Mouse (Mus musculus) urinary bladder, postnatal 25 days (tissue): Measurements from ENCODE around the gene Eif1.
"Not testable (repeated sequence)": the region's sequence is repeated elsewhere in the genome, so short reads cannot be mapped to it uniquely, and the experiment has no call there.

Experiments
- DNase-seq: peaks from one replicate; pipeline ENCODE4 v3.0.0; 2022; ENCODE audit warnings: low spot score

Eif1 gene

GRCm38 (mm10) chr11:100319492-100320171 is at the start of gene Eif1:
Eif1 (plus strand) TSS chr11:100319885.
- DNase-seq, result peak; percentile 100

GRCm38 (mm10) chr11:100271878-100272277 is 47.8 kb upstream of the Eif1 start:
- DNase-seq, result no peak

GRCm38 (mm10) chr11:100274719-100275118 is 45.0 kb upstream of the Eif1 start:
- DNase-seq, result no peak

GRCm38 (mm10) chr11:100275466-100275865 is 44.2 kb upstream of the Eif1 start:
- DNase-seq, result no peak

GRCm38 (mm10) chr11:100277726-100278480 is 41.8 kb upstream of the Eif1 start:
- DNase-seq, result no peak

- DNase-seq, result no peak
These were observed 40.9 kb upstream of the Eif1 start for GRCm38 (mm10) chr11:100278759-100279158.

GRCm38 (mm10) chr11:100281596-100282544 is 37.8 kb upstream of the Eif1 start:
- DNase-seq, result peak; percentile 91

GRCm38 (mm10) chr11:100282549-100282948 is 37.1 kb upstream of the Eif1 start:
- DNase-seq, result peak; percentile 93

- no peak for DNase-seq
These were observed 34.7 kb upstream of the Eif1 start for GRCm38 (mm10) chr11:100284988-100285387.

- peak; percentile 78 for DNase-seq
These were observed 32.7 kb upstream of the Eif1 start for GRCm38 (mm10) chr11:100287024-100287423.

GRCm38 (mm10) chr11:100288942-100289341 is 30.7 kb upstream of the Eif1 start:
- peak; percentile 76 for DNase-seq

- no peak for DNase-seq
These were observed 29.4 kb upstream of the Eif1 start for GRCm38 (mm10) chr11:100290235-100290634.

- no peak for DNase-seq
These were observed 26.8 kb upstream of the Eif1 start for GRCm38 (mm10) chr11:100292884-100293283.

- DNase-seq, result peak; percentile 91
These were observed 24.4 kb upstream of the Eif1 start for GRCm38 (mm10) chr11:100295308-100295707.

GRCm38 (mm10) chr11:100297801-100298200 is 21.9 kb upstream of the Eif1 start:
- DNase-seq, result no peak

GRCm38 (mm10) chr11:100298274-100299036 is 21.2 kb upstream of the Eif1 start:
- DNase-seq, result peak; percentile 88

GRCm38 (mm10) chr11:100300293-100300692 is 19.4 kb upstream of the Eif1 start:
- DNase-seq, result peak; percentile 76

- no peak for DNase-seq
These were observed 18.4 kb upstream of the Eif1 start for GRCm38 (mm10) chr11:100301292-100301691.

GRCm38 (mm10) chr11:100307900-100308299 is 11.8 kb upstream of the Eif1 start:
- no peak for DNase-seq

GRCm38 (mm10) chr11:100308672-100309071 is 11.0 kb upstream of the Eif1 start:
- DNase-seq, result not testable (repeated sequence)

GRCm38 (mm10) chr11:100311656-100312055 is 8.0 kb upstream of the Eif1 start:
- no peak for DNase-seq
